15 mouse cellular contexts compared by ENCODE assay signal in genomic region chr6:99945691-99946090, GRCm38 (mm10).
"Had no signal": no experiment of that assay in that cellular context is flagged by ENCODE, and none has a peak within 500 bp of the region (broad histone marks: within the 10 kb centered on the region; RNA-seq: fewer than 3 reads in every experiment).

No protein-coding gene starts in this region.

- DNase-seq: cerebellum, adult 9-11 months; cerebellum, postnatal 10 days; cerebellum, postnatal 14 days; cerebellum, postnatal 25 days; cerebellum, postnatal 36 days; embryo, embryonic 11 days; forebrain, postnatal 0 days; gastrocnemius, adult 2 months; gastrocnemius, postnatal 10 days; gastrocnemius, postnatal 14 days; gastrocnemius, postnatal 25 days; gastrocnemius, postnatal 36 days; heart, adult 11 months; heart, adult 18-20 months; heart, adult 2 months had no signal
